Mouse (Mus musculus) limb, embryonic 11.5 days (tissue): ENCODE results near the gene Prkag1. TPM values are rescaled to one million over a fixed set of nuclear protein-coding genes. Genes with fewer than 3 reads are reported as not detected.

Experiments
- ATAC-seq: fragments of 200-750 bp; cut with Nextera tagmentation; 2 replicates; pipeline ENCODE4 v1.8.0; 2017; ENCODE audit warnings: low read depth; ENCODE audit not compliant: insufficient number of reproducible peaks, low FRiP score, low TSS enrichment
- DNase-seq: peaks from one replicate; pipeline ENCODE4 v3.0.0-alpha.2; 2015; ENCODE audit warnings: low spot score
- H3K27ac ChIP-seq: fragments of 300-500 bp; sonication (generic); replicated peaks from 2 replicates; pipeline ENCODE4 v1.5.1; 2014; ENCODE audit warnings: low read depth, mild to moderate bottlenecking, low read length
- H3K27me3 ChIP-seq: fragments of 300-500 bp; sonication (generic); 2 replicates; pipeline ENCODE4 v1.6.1; 2014; ENCODE audit warnings: mild to moderate bottlenecking, low read length, mixed read lengths; ENCODE audit not compliant: control insufficient read depth, insufficient read depth
- H3K36me3 ChIP-seq: fragments of 300-500 bp; sonication (generic); 2 replicates; pipeline ENCODE4 v1.6.1; 2014; ENCODE audit warnings: mild to moderate bottlenecking, low read length, moderate library complexity, mixed read lengths; ENCODE audit not compliant: control insufficient read depth, insufficient read depth
- H3K4me1 ChIP-seq: fragments of 300-500 bp; sonication (generic); 2 replicates; pipeline ENCODE4 v1.6.1; 2014; ENCODE audit warnings: low read length, mixed read lengths; ENCODE audit not compliant: control insufficient read depth, insufficient read depth
- H3K4me2 ChIP-seq: fragments of 300-500 bp; sonication (generic); 2 replicates; pipeline ENCODE4 v1.6.1; 2014; ENCODE audit warnings: low read depth, mild to moderate bottlenecking, moderate library complexity; ENCODE audit not compliant: severe bottlenecking
- H3K4me3 ChIP-seq: fragments of 300-500 bp; sonication (generic); 2 replicates; pipeline ENCODE4 v1.5.1; 2014; ENCODE audit warnings: low read depth, low read length
- H3K9ac ChIP-seq: fragments of 300-500 bp; sonication (generic); 2 replicates; pipeline ENCODE4 v1.6.1; 2014; ENCODE audit warnings: mild to moderate bottlenecking, low read length
- H3K9me3 ChIP-seq: fragments of 300-500 bp; sonication (generic); 2 replicates; pipeline ENCODE4 v1.6.1; 2016; ENCODE audit warnings: low read length; ENCODE audit not compliant: control insufficient read depth
- WGBS: fragments of 180-500 bp; shearing (Covaris S2); extraction: QIAGEN DNeasy Blood & Tissue Kit; methylation state at CpG from one replicate; pipeline ENCODE4 v1.1.7; 2014; 5-methylcytosine and 5-hydroxymethylcytosine counted together
- polyA plus RNA-seq: library from polyadenylated mRNA; unstranded; fragments of >200 nt; fragmentation: Nextera tagmentation; extraction: Ambion mirVana; gene quantifications from 2 replicates; pipeline ENCODE4 v1.2.1, GENCODE M21; 2014

The Prkag1 gene
- polyA plus RNA-seq, 1 experiment from 2014 or later = 84.6 TPM

DNA sequence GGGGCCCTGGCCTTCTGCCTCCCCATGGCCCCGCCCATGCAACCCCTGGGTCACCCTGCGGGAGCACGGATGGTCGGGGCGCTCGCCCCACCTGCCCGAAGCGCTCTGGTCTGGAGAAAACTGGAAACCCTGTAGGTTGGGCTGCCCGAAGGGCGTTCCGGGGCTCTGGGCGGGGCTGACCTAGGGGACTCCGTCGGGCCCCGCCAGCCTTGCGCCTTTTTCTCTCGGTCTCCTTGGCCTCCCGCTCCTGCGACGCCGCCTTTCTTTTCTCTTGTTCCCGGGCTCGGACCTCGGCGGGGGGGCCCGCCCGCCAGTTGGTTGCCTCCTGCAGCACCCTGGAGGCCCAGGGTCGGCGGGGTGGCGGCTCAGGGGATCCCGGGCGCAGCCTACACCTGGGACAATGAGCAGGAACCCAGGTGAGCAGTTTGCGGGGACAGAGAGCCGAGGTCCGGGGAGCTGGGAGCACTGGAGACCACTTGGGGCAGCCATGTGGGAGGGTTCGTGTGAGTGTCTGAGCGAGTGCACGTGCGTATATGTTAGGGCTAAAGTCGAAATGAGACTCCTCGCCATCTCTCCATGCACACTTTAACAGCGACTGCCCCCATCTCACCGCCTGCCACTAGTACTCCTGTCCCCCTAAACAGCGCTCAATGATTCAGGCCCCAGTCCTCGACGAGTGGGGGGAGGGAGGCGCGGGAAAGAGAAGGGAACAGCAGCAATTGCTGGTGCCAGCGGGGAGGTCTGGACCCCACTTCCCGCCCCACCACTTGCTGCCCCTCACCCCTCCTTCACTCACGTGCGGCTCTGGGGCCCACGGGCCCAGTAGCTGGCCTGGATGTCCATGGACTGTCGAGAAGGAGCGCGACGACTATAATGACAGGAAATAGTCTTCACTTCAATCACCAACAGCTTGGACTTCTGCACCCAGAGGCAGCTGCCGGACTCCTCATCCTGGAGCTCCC lies 24.2 kb downstream of the Prkag1 start:
- H3K4me1 ChIP-seq = peaks cover 21% of the 10 kb centered on the region
- no peaks in the 10 kb centered on the region for H3K9me3 ChIP-seq
- H3K27me3 ChIP-seq = peaks cover 84% of the 10 kb centered on the region
- DNase-seq = peak; percentile 62
- H3K4me3 ChIP-seq = peak overlapping the region; percentile 30
- under 1% methylated on average over 54 of the region's 58 CpGs for WGBS
- H3K4me2 ChIP-seq = peak overlapping the region; percentile 55
- peak overlapping the region; percentile 30; the same call in 1 of the 2 replicates for H3K9ac ChIP-seq
- no peak overlapping the region for H3K27ac ChIP-seq
- ATAC-seq = no peak
- H3K36me3 ChIP-seq = peaks cover 2% of the 10 kb centered on the region; the same call in 1 of the 2 replicates

DNA sequence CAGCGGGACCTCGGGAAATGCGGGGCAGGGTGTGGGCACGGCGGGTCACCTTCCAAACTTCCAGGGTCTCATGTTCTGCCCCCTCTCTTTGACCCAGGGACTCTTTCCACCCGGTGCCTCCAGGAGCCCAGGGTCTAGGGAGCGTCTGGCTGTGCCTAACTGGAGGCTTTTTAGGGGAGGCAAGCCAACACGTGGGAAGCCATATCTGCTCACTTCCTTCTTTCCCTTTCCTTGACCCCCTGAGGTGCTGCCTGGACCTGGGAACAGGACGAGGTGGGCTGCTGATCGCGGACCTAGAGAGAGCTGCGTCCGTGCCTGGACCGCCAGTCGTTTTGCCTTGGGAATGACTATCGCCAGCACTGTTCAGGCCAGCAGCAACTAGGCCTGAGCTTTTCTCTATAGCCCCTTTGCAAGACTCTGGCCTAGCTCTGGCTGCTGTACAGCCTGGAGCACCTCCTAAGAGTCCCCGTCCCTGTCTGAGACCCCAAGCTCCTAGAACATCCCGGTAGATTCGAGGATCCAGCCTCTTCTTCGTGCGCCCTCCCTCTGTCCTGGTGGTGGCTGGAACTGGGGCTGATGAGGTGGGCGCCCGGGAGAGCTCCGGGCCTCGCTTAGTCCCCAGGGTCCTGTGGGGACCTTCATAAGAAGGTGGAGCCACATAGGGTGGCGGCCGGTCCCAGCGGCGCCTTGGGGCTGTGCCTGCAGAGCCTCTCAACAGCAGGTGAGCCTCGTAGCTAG lies 25.1 kb downstream of the Prkag1 start:
- H3K27me3 ChIP-seq = peaks cover 91% of the 10 kb centered on the region
- no peak overlapping the region for H3K9ac ChIP-seq
- H3K27ac ChIP-seq = no peak overlapping the region
- H3K4me2 ChIP-seq = peak overlapping the region; percentile 67
- DNase-seq = peak; percentile 56
- H3K4me1 ChIP-seq = peaks cover 21% of the 10 kb centered on the region
- 4% methylated on average over 30 of the region's 30 CpGs for WGBS
- peak overlapping the region; percentile 31 for H3K4me3 ChIP-seq
- no peaks in the 10 kb centered on the region; the same call in 1 of the 2 replicates for H3K36me3 ChIP-seq
- no peak for ATAC-seq
- H3K9me3 ChIP-seq = no peaks in the 10 kb centered on the region

DNA sequence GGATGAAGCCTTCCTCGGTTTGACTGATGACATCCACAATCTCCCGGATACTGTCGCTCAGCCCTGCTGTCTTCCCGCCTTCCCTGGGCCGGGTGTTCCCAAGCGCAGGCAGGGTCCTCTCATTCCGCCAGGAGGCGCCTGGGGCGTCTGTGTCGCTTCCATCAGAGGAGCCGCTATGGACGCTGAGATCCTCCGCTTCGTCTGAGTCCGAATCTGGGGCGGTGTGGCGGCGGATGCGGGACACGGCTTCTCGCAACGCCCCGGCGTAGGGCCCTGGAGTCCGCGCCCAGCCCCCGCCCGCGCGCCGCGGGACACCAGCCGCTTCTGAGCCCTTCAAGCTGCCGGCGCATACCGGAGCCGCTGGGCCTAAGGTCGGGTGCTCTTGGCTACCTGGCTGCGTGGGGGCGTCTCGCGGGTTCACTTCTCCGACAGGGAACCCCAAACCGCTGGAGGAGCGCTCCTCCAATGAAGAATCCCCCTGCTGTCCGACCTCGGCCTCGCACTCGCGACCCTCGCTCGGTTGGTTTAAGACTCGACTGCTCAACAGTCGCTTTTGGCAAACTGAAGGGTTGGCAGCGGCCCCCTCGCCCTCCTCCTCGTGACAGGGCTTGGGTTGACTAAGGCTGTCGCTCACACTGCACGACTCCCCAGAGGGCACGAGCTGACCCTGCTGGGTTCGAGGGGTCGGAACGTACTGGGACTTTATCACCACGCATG lies 25.8 kb downstream of the Prkag1 start:
- ATAC-seq (no peak), DNase-seq (peak; percentile 80)
- H3K4me2 ChIP-seq = peak overlapping the region; percentile 67
- H3K36me3 ChIP-seq = no peaks in the 10 kb centered on the region
- H3K9ac ChIP-seq = peak overlapping the region; percentile 28; the same call in 1 of the 2 replicates
- H3K27ac ChIP-seq = no peak overlapping the region
- peaks cover 96% of the 10 kb centered on the region for H3K27me3 ChIP-seq
- peaks cover 21% of the 10 kb centered on the region for H3K4me1 ChIP-seq
- H3K9me3 ChIP-seq = no peaks in the 10 kb centered on the region
- peak overlapping the region; percentile 31 for H3K4me3 ChIP-seq
- WGBS = under 1% methylated on average over 64 of the region's 64 CpGs

DNA sequence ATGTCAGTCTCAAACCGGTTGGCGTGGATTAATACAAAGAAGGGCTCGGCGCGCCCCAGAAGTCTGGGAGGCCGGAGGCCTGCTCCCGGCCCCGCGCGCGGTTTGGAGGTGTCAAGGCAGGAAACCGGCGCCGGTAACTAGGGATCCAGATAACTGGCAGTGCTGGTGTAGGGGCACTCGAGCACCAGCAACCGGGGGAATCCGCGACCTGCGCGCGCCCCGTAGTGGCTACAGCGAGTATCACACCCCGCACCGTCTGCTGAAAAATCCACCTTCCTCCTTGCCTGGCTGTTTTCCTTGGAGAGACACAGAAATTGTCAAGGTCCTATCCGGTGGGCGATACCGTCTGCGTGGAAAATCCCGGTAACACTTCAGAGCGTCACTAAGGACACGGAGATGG lies 27.3 kb downstream of the Prkag1 start:
- Histone ChIP-seq H3K4me3 (no peak overlapping the region), H3K36me3 (no peaks in the 10 kb centered on the region), H3K9ac (no peak overlapping the region), H3K9me3 (no peaks in the 10 kb centered on the region), H3K27ac (no peak overlapping the region), H3K4me2 (no peak overlapping the region; the same call in 1 of the 2 replicates), H3K27me3 (peaks cover 98% of the 10 kb centered on the region), H3K4me1 (peaks cover 21% of the 10 kb centered on the region)
- ATAC-seq = no peak
- under 1% methylated on average over 32 of the region's 32 CpGs for WGBS
- DNase-seq = peak; percentile 93

DNA sequence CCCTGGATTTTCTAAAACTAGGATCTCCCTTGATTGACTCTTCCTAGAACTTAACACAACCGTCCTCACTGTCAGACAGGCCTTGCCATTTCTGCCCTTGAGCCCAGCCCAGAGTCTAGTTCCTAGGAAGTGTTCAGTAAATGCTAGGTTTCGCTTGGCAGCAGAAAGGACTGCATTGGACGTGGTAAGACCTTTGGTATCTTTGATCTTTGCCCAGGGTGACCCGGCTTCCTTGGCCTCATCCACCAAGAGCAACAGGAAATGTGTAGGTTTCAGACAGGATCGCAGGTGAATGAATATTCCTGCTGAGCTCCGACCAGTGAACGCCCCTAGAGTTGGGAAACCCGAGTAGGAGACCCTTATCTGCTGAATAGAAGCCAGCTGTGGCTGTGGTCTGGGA lies 28.4 kb downstream of the Prkag1 start:
- Histone ChIP-seq H3K27ac (no peak overlapping the region), H3K9ac (no peak overlapping the region), H3K4me1 (peaks cover 18% of the 10 kb centered on the region), H3K4me2 (no peak overlapping the region), H3K36me3 (no peaks in the 10 kb centered on the region), H3K4me3 (no peak overlapping the region), H3K27me3 (peaks cover 98% of the 10 kb centered on the region), H3K9me3 (no peaks in the 10 kb centered on the region)
- DNase-seq = no peak
- no peak for ATAC-seq
- WGBS = 5% methylated on average over 8 of the region's 8 CpGs

DNA sequence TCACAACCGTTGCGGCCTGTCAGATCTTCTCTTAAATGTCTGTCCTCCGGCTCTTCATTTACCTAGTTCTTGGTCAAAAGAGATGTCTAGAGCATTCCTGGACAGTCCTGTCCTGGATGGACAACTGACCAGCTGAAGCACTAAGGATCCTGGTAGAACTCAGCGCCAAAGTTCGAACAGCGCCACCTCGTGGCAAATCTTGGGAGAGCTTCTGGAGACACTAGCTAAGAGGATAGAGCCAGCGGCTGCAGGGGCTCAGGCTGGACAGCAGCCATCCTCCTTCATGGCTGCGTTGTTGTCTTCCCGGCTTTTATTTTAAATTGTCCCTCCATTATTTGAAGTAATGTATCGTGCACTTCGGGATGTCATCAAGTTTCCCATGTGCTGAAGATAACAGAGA lies 31.9 kb downstream of the Prkag1 start:
- DNase-seq (peak; percentile 92), ATAC-seq (no peak)
- H3K9ac ChIP-seq = no peak overlapping the region
- H3K27ac ChIP-seq = no peak overlapping the region
- no peak overlapping the region for H3K4me2 ChIP-seq
- peaks cover 95% of the 10 kb centered on the region for H3K27me3 ChIP-seq
- no peak overlapping the region for H3K4me3 ChIP-seq
- WGBS = 10% methylated on average over 12 of the region's 12 CpGs
- H3K36me3 ChIP-seq = no peaks in the 10 kb centered on the region
- peaks cover 2% of the 10 kb centered on the region; the same call in 1 of the 2 replicates for H3K4me1 ChIP-seq
- H3K9me3 ChIP-seq = no peaks in the 10 kb centered on the region

DNA sequence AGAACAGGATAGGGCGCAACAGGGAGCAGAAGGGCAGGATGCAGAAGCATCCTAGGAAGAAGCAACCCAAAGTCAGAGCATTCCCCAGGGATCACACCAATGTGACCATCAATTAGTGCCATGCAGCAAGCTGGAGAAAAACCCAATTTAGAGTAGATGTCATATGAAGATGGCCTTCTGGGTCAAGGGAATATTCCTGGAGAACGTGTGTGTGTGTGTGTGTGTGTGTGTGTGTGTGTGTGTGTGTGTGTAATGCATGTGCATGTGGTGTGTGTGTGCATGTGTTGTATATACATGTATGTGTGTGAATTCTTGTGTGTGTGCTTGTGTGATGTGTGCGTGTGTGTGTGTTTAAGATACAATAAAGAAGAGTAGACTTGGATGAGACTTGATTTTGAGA lies 32.4 kb downstream of the Prkag1 start:
- H3K4me1 ChIP-seq = peaks cover 2% of the 10 kb centered on the region; the same call in 1 of the 2 replicates
- no peak overlapping the region for H3K4me3 ChIP-seq
- 49% methylated on average over 3 of the region's 3 CpGs for WGBS

More for the DNA sequence above, 32.4 kb downstream of the Prkag1 start:
- Histone ChIP-seq H3K27ac (no peak overlapping the region), H3K4me2 (no peak overlapping the region), H3K27me3 (peaks cover 95% of the 10 kb centered on the region), H3K36me3 (no peaks in the 10 kb centered on the region), H3K9me3 (no peaks in the 10 kb centered on the region), H3K9ac (no peak overlapping the region)
- DNase-seq (no peak), ATAC-seq (no peak)
